Mouse (Mus musculus): ENCODE results near the gene Enah.

GRCm38 (mm10) chr1:181866429-181867280 lies 153.1 kb downstream of the Enah start:
- TF ChIP-seq CTCF (IDR thresholded peaks at IDR 0.05; ENCODE audit: low read depth), result no peak
- no peak for TF ChIP-seq EP300 (IDR thresholded peaks at IDR 0.05; ENCODE audit: low read depth)

Measured in heart, postnatal 0 days (tissue).